Mouse (Mus musculus): ENCODE measurements around the gene Ndnf. TPM values are rescaled to one million over a fixed set of nuclear protein-coding genes. Genes with fewer than 3 reads are reported as not detected.

Gene Ndnf
- polyA plus RNA-seq, 1 experiment from 2014 or later: 8.8 TPM

- Histone ChIP-seq H3K4me2 (ENCODE audit: low read depth, low read length) (no peak overlapping the region), H3K36me3 (replicated peaks; ENCODE audit: control insufficient read depth, insufficient read depth, low read depth, low read length) (no peaks in the 10 kb centered on the region), H3K27ac (replicated peaks; ENCODE audit: low read depth, low read length) (no peak overlapping the region), H3K27me3 (ENCODE audit: control insufficient read depth, insufficient read depth, low read length) (no peaks in the 10 kb centered on the region), H3K4me3 (ENCODE audit: low read depth, low read length) (no peak overlapping the region), H3K4me1 (ENCODE audit: control insufficient read depth, insufficient read depth, low read length) (no peaks in the 10 kb centered on the region), H3K9ac (replicated peaks; ENCODE audit: low read length) (no peak overlapping the region), H3K9me3 (replicated peaks; ENCODE audit: control insufficient read depth, low read length) (no peaks in the 10 kb centered on the region)
- WGBS: 42% methylated on average over 4 of the region's 4 CpGs
- peak; percentile 78 for DNase-seq (ENCODE audit: low spot score)
- no peak for ATAC-seq (replicated peaks; ENCODE audit: insufficient number of reproducible peaks, low FRiP score, low TSS enrichment, low read depth)
These were observed 20.0 kb upstream of the Ndnf start for GRCm38 (mm10) chr6:65651376-65651775.

- H3K4me1 ChIP-seq (ENCODE audit: control insufficient read depth, insufficient read depth, low read length): no peaks in the 10 kb centered on the region
- no peaks in the 10 kb centered on the region for H3K36me3 ChIP-seq (replicated peaks; ENCODE audit: control insufficient read depth, insufficient read depth, low read depth, low read length)
- ATAC-seq (replicated peaks; ENCODE audit: insufficient number of reproducible peaks, low FRiP score, low TSS enrichment, low read depth) (no peak), DNase-seq (ENCODE audit: low spot score) (no peak)
- no peak overlapping the region for H3K4me3 ChIP-seq (ENCODE audit: low read depth, low read length)
- no peak overlapping the region for H3K27ac ChIP-seq (replicated peaks; ENCODE audit: low read depth, low read length)
- H3K9me3 ChIP-seq (replicated peaks; ENCODE audit: control insufficient read depth, low read length): no peaks in the 10 kb centered on the region
- H3K27me3 ChIP-seq (ENCODE audit: control insufficient read depth, insufficient read depth, low read length): no peaks in the 10 kb centered on the region
- H3K9ac ChIP-seq (replicated peaks; ENCODE audit: low read length): no peak overlapping the region
- 76% methylated on average over 4 of the region's 4 CpGs for WGBS
- no peak overlapping the region for H3K4me2 ChIP-seq (ENCODE audit: low read depth, low read length)
These were observed 10.1 kb upstream of the Ndnf start for GRCm38 (mm10) chr6:65661272-65661671.

DNA sequence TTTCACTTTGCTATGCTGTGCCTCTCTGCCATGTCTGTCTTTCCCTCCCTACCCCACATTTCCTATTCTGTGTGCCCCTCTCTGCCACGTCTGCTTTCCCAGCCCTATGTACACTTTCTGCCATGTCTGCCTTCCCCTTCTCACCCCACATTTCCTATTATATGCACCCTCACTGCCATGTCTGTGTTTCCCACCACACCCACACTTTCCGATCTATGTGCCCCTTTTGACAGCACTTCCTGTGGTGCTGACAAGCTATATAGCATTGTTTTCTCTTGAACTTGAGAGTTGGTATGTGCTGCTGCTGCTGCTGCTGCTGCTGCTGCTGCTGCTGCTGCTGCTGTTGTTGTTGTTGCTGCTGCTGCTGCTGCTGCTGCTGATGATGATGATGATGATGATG, 9.3 kb upstream of the Ndnf start:
- ATAC-seq (replicated peaks; ENCODE audit: insufficient number of reproducible peaks, low FRiP score, low TSS enrichment, low read depth) (no peak), DNase-seq (ENCODE audit: low spot score) (no peak)
- no peaks in the 10 kb centered on the region for H3K27me3 ChIP-seq (ENCODE audit: control insufficient read depth, insufficient read depth, low read length)
- WGBS: 47% methylated on average over 2 of the region's 2 CpGs
- H3K27ac ChIP-seq (replicated peaks; ENCODE audit: low read depth, low read length): no peak overlapping the region
- no peaks in the 10 kb centered on the region for H3K9me3 ChIP-seq (replicated peaks; ENCODE audit: control insufficient read depth, low read length)
- H3K36me3 ChIP-seq (replicated peaks; ENCODE audit: control insufficient read depth, insufficient read depth, low read depth, low read length): no peaks in the 10 kb centered on the region
- H3K4me3 ChIP-seq (ENCODE audit: low read depth, low read length): no peak overlapping the region
- no peaks in the 10 kb centered on the region for H3K4me1 ChIP-seq (ENCODE audit: control insufficient read depth, insufficient read depth, low read length)
- H3K9ac ChIP-seq (replicated peaks; ENCODE audit: low read length): no peak overlapping the region
- no peak overlapping the region for H3K4me2 ChIP-seq (ENCODE audit: low read depth, low read length)

DNA sequence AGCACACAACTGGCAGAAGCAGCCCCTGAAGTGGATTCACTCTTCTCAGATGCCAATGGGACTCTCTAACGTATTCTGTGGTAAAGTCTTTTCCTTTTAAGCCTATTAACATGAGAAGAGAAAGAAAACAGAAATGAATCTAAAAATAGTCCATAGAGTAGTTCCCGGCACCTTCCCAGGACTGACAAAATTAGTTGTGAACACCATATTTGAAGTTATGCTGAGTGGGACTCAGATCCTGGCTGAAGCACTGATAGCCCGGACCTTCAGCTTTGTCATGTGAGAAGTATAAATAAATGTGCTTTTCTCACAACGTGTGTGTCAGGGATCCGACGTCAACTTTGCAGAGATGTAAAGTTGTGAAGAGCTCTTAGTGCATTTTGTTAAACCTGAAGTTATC, 7.4 kb upstream of the Ndnf start:
- Histone ChIP-seq H3K27ac (replicated peaks; ENCODE audit: low read depth, low read length) (no peak overlapping the region), H3K36me3 (replicated peaks; ENCODE audit: control insufficient read depth, insufficient read depth, low read depth, low read length) (no peaks in the 10 kb centered on the region), H3K4me2 (ENCODE audit: low read depth, low read length) (no peak overlapping the region), H3K27me3 (ENCODE audit: control insufficient read depth, insufficient read depth, low read length) (no peaks in the 10 kb centered on the region), H3K4me3 (ENCODE audit: low read depth, low read length) (no peak overlapping the region), H3K9me3 (replicated peaks; ENCODE audit: control insufficient read depth, low read length) (no peaks in the 10 kb centered on the region), H3K4me1 (ENCODE audit: control insufficient read depth, insufficient read depth, low read length) (no peaks in the 10 kb centered on the region), H3K9ac (replicated peaks; ENCODE audit: low read length) (no peak overlapping the region)
- DNase-seq (ENCODE audit: low spot score) (no peak), ATAC-seq (replicated peaks; ENCODE audit: insufficient number of reproducible peaks, low FRiP score, low TSS enrichment, low read depth) (no peak)
- WGBS: 74% methylated on average over 6 of the region's 6 CpGs

- DNase-seq (ENCODE audit: low spot score) (no peak), ATAC-seq (replicated peaks; ENCODE audit: insufficient number of reproducible peaks, low FRiP score, low TSS enrichment, low read depth) (no peak)
- 78% methylated on average over 3 of the region's 3 CpGs for WGBS
These were observed 5.1 kb upstream of the Ndnf start for GRCm38 (mm10) chr6:65666295-65666694.

DNA sequence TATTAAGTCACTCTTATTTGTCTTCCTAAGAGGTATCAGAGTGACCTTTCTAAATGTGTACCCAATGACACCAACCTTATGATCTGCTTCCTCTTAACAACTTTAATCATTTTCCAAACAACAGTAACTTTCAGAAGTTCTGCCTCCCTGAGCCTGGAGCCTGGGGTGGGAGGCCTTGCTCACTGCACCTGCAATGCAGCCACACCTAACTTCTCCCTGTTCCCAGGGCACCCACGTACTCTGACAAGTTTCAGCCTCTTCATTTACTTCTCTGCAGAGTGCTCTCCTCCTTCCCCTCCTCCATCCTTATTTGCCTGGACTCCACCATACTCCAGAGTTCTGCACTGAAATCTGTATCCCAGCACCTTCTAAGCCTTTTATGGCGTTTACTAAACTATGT, 1.4 kb upstream of the Ndnf start:
- ATAC-seq (replicated peaks; ENCODE audit: insufficient number of reproducible peaks, low FRiP score, low TSS enrichment, low read depth): no peak
- no peak overlapping the region for H3K27ac ChIP-seq (replicated peaks; ENCODE audit: low read depth, low read length)
- H3K36me3 ChIP-seq (replicated peaks; ENCODE audit: control insufficient read depth, insufficient read depth, low read depth, low read length): no peaks in the 10 kb centered on the region
- peaks cover 2% of the 10 kb centered on the region; the same call in 1 of the 2 replicates for H3K27me3 ChIP-seq (ENCODE audit: control insufficient read depth, insufficient read depth, low read length)
- WGBS: 25% methylated on average over 2 of the region's 2 CpGs
- H3K4me2 ChIP-seq (ENCODE audit: low read depth, low read length): no peak overlapping the region
- H3K9me3 ChIP-seq (replicated peaks; ENCODE audit: control insufficient read depth, low read length): no peaks in the 10 kb centered on the region
- no peak overlapping the region for H3K4me3 ChIP-seq (ENCODE audit: low read depth, low read length)
- DNase-seq (ENCODE audit: low spot score): no peak
- no peak overlapping the region for H3K9ac ChIP-seq (replicated peaks; ENCODE audit: low read length)
- H3K4me1 ChIP-seq (ENCODE audit: control insufficient read depth, insufficient read depth, low read length): no peaks in the 10 kb centered on the region

More at GRCm38 (mm10) chr6:65666295-65666694, 5.1 kb upstream of the Ndnf start:
- Histone ChIP-seq H3K4me3 (ENCODE audit: low read depth, low read length) (no peak overlapping the region), H3K27ac (replicated peaks; ENCODE audit: low read depth, low read length) (no peak overlapping the region), H3K27me3 (ENCODE audit: control insufficient read depth, insufficient read depth, low read length) (no peaks in the 10 kb centered on the region), H3K9me3 (replicated peaks; ENCODE audit: control insufficient read depth, low read length) (no peaks in the 10 kb centered on the region), H3K9ac (replicated peaks; ENCODE audit: low read length) (no peak overlapping the region), H3K4me1 (ENCODE audit: control insufficient read depth, insufficient read depth, low read length) (no peaks in the 10 kb centered on the region), H3K4me2 (ENCODE audit: low read depth, low read length) (no peak overlapping the region), H3K36me3 (replicated peaks; ENCODE audit: control insufficient read depth, insufficient read depth, low read depth, low read length) (no peaks in the 10 kb centered on the region)

GRCm38 (mm10) chr6:65670981-65671411, 394 bp upstream of the Ndnf start:
- DNase-seq (ENCODE audit: low spot score): peak; percentile 55
- 2% methylated on average over 21 of the region's 21 CpGs for WGBS
- peak; percentile 58; the same call in 1 of the 2 replicates for ATAC-seq (replicated peaks; ENCODE audit: insufficient number of reproducible peaks, low FRiP score, low TSS enrichment, low read depth)

GRCm38 (mm10) chr6:65672131-65673031, 991 bp downstream of the Ndnf start:
- H3K27me3 ChIP-seq (ENCODE audit: control insufficient read depth, insufficient read depth, low read length): peaks cover 2% of the 10 kb centered on the region; the same call in 1 of the 2 replicates
- no peak overlapping the region for H3K27ac ChIP-seq (replicated peaks; ENCODE audit: low read depth, low read length)
- WGBS: under 1% methylated on average over 57 of the region's 57 CpGs
- ATAC-seq (replicated peaks; ENCODE audit: insufficient number of reproducible peaks, low FRiP score, low TSS enrichment, low read depth): peak; percentile 44
- DNase-seq (ENCODE audit: low spot score): peak; percentile 52
- peak overlapping the region; percentile 71 for H3K9ac ChIP-seq (replicated peaks; ENCODE audit: low read length)
- H3K4me2 ChIP-seq (ENCODE audit: low read depth, low read length): peak overlapping the region; percentile 81
- no peaks in the 10 kb centered on the region for H3K9me3 ChIP-seq (replicated peaks; ENCODE audit: control insufficient read depth, low read length)
- H3K36me3 ChIP-seq (replicated peaks; ENCODE audit: control insufficient read depth, insufficient read depth, low read depth, low read length): no peaks in the 10 kb centered on the region
- peak overlapping the region; percentile 55 for H3K4me3 ChIP-seq (ENCODE audit: low read depth, low read length)
- no peaks in the 10 kb centered on the region for H3K4me1 ChIP-seq (ENCODE audit: control insufficient read depth, insufficient read depth, low read length)

More at GRCm38 (mm10) chr6:65670981-65671411, 394 bp upstream of the Ndnf start:
- H3K27me3 ChIP-seq (ENCODE audit: control insufficient read depth, insufficient read depth, low read length): peaks cover 2% of the 10 kb centered on the region; the same call in 1 of the 2 replicates
- H3K9me3 ChIP-seq (replicated peaks; ENCODE audit: control insufficient read depth, low read length): no peaks in the 10 kb centered on the region
- no peaks in the 10 kb centered on the region for H3K36me3 ChIP-seq (replicated peaks; ENCODE audit: control insufficient read depth, insufficient read depth, low read depth, low read length)
- H3K9ac ChIP-seq (replicated peaks; ENCODE audit: low read length): peak overlapping the region; percentile 71
- peak overlapping the region; percentile 81 for H3K4me2 ChIP-seq (ENCODE audit: low read depth, low read length)
- H3K4me1 ChIP-seq (ENCODE audit: control insufficient read depth, insufficient read depth, low read length): no peaks in the 10 kb centered on the region
- H3K4me3 ChIP-seq (ENCODE audit: low read depth, low read length): peak overlapping the region; percentile 55
- no peak overlapping the region for H3K27ac ChIP-seq (replicated peaks; ENCODE audit: low read depth, low read length)
